Comparison of ENCODE assay signal across 11 mouse cellular contexts in genomic region chr11:44052481-44052880, GRCm38 (mm10).
DNase-seq lines count a peak whose midpoint lies in the region.
"Had no signal": no experiment of that assay in that cellular context is flagged by ENCODE, and none has a peak within 500 bp of the region (broad histone marks: within the 10 kb centered on the region; RNA-seq: fewer than 3 reads in every experiment).

No protein-coding gene starts in this region.

- DNase-seq in layer of hippocampus, adult 11-12 months (ENCODE audit: low spot score), result peak; percentile 23
- DNase-seq in layer of hippocampus, postnatal 36 days, result no peak
- peak; percentile 5 to 10 for DNase-seq in frontal cortex, postnatal 14 days (ENCODE audit: low spot score in 2 of 2)
- peak; percentile 15 to 67 for DNase-seq in left cerebral cortex, adult 9 months (ENCODE audit: low spot score in 2 of 2)
- DNase-seq in right cerebral cortex, postnatal 14 days, result peak; percentile 11
- no peak for DNase-seq in lung, postnatal 10 days
- DNase-seq in lung, postnatal 25 days (ENCODE audit: low spot score), result no peak
- DNase-seq: heart, postnatal 10 days; kidney, adult 2 months; kidney, postnatal 10 days; thymus, postnatal 25 days had no signal

Comparison
In these comparisons a context has a peak if more than half of its experiments do, and no peak if none do; other contexts are left out.
1. DNase-seq: peak in layer of hippocampus, adult 11-12 months (single experiment), frontal cortex, postnatal 14 days (2 of 2), left cerebral cortex, adult 9 months (2 of 2) and right cerebral cortex, postnatal 14 days (single experiment); none in layer of hippocampus, postnatal 36 days (0 of 2), lung, postnatal 10 days (single experiment) and lung, postnatal 25 days (single experiment).